Mouse (Mus musculus) lung, postnatal 10 days (tissue): ENCODE results near the gene Kctd21.
A peak's percentile ranks its signal among the peaks of the same experiment; 100 is the strongest.

Experiments
- DNase-seq: peaks from one replicate; pipeline ENCODE4 v3.0.0; 2021

Kctd21 gene

DNA sequence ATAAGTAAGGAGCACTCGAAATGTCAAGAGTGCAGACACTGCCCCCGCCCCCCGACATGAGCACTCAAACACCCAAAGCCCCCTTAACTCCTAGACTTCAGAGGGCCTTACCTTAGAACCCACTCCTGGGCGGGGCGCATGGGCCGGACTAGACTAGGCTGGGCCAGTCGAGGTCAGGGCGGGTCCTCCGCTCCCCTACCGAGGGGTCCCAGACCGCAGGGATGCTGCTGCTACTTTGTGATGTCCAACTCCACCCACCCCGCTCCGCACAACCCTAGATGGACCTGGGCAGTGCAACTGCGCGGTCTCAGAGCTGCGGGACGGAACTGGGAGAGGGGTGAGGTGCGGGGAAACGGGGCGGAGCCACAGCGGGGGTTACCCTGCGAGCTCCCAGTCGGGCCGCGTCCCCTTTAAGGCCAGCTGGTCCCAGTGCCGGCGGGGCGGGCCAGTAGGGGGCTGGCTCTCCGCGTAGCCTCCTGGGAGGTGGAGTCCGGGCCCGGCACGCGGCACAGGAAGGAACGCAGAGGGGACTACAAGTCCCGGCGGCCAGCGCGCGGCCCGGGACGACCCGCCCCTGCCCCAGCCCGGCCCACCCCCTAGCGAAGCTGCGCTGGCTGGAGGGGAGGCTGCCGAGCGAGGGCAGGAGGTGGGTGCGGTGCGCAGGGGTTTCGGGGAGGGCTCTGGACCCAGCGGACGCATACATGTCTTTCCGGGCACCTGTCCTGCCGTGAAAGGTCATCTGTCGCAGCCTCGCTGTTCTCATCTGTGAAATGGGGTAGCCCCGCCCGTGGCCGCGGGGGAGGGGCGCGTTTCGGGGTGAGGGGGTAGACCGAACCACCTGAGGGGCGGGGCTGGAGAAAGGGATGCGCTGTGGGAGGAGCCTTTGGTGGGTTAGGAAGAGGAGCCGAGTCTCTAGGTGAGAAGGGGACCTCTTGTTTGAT is at the start of gene Kctd21, which contains the start of gene Usp35:
Kctd21 (plus strand) TSS at position 602 of the 941 bp plus-strand sequence.
Usp35 (minus strand) TSS at position 295 of the 941 bp plus-strand sequence.
- peak; percentile 97 for DNase-seq

DNA sequence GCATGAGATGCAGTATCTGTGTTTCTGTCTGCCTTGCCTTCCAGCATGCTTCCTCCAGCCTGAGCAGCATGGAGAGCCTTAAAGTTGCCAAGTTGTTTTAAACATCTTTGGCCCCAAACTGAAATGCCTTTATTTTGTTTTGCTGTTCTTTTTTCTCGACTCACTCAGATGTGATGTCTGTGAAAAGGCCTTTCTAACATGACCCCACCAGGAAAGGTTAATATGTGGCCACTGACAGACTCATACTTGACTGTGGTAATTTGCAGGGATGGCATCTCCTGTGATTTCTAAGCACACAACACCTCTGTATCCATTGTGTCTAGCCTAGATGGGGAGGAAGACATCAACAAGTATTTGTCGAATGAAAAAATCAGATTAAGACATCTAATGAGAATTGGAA is 35.1 kb upstream of the Kctd21 start:
- no peak for DNase-seq

DNA sequence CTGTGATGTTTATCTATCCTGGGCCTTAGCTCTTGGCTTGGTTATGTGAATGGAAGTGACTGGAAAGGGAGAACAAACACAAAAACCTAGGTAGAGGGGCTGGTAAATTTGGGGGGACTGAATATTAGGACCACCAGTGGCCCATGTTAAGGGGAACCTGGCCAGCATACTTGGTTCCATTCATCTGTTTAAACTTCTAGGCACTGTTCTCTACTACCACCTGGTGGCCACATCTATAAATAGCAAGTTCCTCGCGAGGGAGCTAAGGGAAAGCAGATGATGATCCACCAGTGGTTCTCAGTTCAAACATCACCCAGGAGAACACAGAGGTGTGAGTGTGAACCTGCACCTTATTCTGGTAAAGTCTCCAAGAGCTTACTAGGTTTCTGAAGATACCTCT is 34.7 kb upstream of the Kctd21 start:
- DNase-seq, result peak; percentile 78

DNA sequence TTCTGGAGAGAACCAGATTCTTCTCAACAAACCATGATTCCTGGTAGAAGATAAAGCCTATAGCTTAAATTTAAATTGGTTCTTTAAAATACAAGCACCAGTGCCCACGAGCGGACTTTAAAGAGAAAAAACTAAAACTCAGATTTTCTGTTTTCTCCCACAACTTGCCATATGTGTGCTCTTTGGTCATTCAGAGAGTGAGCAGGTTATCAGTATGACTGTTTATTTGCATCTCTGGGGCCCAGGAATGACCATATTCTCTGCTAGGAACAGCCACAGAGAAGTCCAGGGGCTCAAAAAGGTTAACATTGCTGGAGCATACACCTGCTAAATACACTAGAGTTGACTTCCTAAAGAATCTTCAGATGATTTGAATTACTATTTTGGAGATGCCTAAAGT is 33.8 kb upstream of the Kctd21 start:
- no peak for DNase-seq

DNA sequence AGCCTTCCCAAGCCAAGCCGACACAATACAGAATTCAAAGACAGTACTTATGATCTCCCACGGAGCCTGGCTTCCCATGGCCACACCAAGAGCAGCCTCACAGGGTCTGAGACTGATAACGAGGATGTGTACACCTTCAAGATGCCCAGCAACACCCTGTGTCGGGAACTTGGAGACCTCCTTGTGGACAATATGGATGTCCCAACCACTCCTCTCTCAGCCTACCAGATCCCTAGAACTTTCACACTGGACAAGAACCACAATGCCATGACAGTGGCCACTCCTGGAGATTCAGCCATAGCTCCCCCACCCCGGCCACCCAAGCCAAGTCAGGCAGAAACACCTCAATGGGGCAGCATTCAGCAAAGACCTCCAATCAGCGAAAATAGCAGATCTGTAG is 33.2 kb upstream of the Kctd21 start:
- no peak for DNase-seq

DNA sequence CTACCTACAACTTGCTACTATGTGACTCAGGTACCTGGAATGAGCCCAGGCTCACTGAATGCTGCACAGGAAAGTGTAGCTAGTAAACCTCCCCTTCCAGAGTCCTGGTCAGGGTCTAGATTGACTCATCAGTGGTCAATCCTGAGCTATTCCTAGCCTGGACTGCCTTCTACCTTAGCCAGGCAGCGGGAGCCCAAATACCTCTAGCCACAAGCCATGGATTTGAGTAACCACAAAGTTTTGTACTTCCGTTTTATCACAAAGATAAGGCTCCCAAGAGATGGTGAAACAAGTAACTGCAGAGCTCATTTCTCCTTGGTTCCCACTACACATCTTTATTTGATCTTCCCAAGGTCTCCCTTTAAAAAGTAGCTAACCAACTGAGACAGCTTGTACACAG is 31.2 kb upstream of the Kctd21 start:
- no peak for DNase-seq

DNA sequence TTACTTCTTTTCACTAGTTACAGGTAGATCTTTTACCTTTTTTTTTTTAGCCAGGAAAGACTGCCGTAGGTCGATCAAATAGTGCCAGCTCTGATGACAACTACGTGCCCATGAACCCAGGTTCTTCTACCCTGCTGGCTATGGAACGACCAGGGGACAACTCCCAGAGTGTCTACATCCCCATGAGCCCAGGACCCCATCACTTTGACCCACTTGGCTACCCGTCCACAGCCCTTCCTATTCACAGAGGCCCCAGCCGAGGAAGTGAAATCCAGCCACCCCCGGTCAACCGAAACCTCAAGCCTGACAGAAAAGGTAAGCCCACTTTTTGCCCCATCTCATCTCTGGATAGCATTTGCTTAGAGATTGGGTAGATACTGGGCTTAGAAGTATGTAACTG is 30.8 kb upstream of the Kctd21 start:
- DNase-seq, result no peak

DNA sequence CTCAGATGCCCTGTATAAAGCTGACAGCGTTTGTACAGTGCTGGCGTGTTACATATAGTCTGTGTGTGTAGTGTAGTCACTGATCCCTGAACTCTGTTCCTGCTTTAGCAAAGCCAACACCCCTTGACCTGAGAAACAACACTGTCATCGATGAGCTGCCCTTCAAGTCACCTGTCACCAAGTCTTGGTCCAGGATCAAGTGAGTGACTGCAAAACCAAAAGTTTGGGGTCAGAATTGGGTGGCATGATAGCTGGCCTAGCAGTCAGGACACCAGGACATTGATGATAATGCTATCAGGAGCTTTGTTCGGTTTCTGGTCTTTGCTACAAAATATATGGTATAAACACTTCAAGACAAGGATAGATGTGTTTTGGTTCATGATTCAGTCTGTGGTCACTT is 29.9 kb upstream of the Kctd21 start:
- DNase-seq, result no peak

DNA sequence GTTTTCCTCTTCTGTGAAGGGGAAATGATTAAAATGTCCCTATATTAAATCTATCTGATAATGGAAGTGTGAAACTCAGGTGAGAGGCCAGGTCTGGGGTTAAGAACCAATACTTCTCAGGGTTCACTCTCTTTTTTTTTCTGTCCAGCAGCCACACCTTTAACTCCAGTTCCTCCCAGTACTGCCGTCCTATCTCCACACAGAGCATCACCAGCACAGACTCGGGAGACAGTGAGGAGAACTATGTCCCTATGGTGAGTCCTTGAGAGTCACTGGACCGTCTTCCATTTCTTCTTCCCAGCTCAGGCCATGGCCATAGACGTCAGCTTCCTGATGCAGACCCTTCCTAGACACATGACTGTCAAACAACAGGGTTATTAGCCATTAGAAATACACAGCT is 29.3 kb upstream of the Kctd21 start:
- DNase-seq, result no peak

DNA sequence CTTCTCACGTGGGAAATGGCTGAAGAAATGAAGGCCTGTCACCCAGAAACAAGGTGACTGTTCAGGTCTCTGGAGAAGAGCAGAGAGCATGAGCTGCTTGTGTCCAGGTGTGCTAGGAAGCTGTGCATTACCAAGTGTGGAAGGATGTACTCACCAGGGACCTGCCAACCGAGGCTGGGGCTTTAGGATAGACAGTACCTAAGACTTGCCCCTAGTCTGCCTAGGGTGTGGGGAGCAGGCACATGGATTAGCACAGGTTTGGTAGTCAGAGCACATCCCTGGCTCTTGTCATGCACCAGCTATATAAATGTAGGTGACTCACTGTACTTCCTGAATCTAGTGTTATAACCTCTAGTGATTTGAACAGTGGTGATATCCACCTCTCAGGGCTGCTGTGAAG is 28.5 kb upstream of the Kctd21 start:
- DNase-seq, result no peak

DNA sequence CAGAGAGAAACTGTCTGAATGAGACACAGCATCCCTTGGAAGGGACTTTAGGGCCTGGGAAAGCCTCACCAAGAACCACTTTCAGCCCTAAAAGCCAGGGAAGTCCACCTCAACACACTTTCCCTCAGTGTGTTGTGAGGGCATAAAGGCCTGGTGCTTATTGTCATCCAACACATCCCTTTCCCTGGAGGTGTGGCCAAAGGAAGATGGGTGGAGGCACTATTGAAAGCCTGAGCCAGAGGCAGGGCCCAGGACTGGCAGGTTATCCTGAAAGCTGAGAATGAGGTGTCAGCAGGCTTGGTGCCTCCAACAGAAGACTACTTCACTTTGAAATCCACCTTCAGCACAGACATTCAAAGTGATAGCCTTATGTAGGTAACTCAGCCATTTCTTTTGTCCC is 27.7 kb upstream of the Kctd21 start:
- DNase-seq, result peak; percentile 28

DNA sequence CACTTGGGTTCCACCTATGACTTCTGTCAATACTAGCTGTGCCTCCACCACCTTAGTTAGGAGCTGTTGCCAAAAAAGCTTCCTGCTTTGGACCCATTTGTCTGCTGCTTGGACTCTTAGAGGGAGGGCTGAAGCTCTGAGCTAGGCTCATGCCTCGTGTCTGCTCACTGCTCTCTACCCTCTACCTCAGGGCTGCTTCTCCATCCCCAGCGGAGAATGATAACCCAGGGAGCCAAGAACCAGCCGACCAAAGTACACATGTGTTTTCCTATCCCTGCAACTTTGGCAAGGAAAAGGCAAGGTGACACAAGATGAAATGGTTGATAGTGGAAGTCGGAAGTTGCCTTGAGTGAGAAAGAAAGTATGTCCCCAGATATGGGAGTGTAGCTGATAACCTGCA is 26.9 kb upstream of the Kctd21 start:
- DNase-seq, result no peak

DNA sequence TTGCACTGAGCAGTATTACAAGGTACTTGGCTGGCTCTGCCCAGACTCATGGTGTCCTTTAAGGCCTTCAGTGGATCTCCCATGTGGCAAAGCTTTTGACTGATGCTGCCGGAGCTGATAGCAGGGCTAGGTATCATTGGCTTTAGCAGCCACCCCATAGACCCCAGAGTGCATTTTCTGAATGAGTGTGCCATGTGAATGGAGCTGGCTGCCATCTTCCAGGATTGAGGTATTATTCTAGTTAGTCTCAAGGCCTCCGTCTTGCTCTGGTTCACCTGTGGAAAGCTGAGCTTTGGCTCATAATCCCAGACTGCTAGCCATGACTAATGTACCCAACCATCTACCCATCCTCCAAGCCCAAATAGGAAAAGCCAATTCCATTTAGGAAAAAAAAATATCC is 25.3 kb upstream of the Kctd21 start:
- no peak for DNase-seq

DNA sequence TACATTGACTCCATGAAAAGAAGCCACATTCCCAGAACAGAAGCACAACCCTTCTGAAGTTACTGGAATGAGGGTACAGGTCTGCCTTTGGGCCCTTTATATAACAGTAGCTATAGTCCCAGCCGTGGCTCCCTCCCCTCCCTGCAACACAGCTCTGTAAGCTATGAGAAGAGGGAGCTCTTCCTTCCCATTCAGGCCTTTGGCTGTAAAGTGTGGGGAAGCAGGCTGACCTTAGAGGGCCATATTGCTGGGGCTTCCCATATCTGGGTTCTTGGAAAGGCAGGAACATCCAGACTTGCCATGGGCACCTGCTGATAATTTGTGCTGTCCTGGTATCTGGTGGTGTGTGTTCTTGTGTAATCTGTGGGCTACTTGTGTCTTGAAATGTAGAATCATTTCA is 24.6 kb upstream of the Kctd21 start:
- no peak for DNase-seq

DNA sequence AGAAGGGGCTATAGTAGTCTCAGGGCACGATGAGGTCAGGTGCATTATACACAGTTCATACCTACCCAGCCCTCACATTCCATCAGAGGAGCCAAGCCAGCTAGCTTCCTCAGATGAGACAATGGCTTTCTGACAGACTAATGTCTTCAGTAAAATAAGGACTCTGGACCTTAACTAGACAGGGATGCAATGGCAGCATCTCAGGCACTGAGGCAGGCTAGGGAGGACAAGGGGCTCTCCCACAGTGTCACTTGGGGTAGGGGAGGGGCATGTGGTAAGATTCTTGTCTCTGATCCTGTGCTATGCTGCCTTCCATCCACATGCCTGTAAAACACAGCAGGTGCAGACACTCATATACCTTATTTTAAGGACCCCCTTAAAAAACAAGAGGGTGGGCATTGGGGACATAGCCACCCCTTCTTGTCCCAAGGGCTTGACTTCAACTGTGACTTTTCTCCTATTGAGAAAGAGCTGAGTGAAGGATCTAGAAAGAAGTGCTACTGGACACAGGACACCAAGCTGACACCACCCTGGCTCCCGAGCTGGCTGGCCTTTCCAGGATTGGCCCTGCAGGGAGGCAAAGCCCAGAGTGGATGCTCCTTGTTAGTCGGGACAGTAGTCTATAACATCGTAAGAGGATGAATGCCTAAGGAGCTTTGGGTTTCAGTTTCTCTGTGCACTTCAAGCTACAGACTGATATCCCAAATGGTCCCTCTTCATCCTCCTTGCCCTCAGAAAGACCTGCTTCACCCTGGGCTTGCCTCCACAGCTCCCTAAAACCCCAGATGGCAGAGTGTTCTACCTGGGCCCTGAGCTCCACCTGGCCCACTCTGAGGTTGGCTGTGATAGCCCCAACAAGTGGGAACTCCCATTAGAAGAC is 22.4 kb upstream of the Kctd21 start:
- DNase-seq, result peak; percentile 0

DNA sequence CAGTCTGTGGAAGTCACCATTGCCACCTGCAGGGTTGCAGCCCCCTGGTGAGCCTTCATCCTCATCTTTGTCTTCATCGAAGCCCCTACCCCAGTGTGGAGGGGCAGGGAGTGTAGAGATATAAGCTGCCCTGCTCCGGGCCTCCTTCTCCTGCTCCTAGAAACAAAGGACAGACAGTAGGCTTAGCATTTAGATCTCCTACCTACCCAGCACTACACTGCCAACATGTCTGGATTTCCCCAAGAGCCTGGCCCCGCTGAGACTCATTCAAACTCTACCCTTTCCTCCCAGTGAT is 21.8 kb upstream of the Kctd21 start:
- no peak for DNase-seq

DNA sequence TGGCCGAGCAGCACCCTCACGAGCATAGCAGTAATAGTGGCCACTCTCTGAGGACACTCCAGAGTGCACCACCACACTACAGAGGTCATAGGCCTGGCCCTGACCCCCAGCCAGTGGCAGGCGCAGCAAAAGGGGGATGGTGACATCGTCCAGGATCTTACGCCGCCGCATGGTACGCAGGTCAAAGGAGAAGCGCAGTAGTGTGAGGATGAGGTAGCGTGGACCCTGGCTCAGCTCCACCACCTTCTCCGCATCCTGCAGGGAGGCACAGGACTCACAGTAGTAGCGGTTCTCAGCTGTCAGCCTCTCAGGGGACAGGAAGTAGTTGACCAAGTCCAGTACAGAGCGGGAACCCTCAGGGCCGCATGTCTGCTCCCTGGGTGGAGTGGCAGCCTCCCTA is 20.5 kb upstream of the Kctd21 start:
- DNase-seq, result no peak

DNA sequence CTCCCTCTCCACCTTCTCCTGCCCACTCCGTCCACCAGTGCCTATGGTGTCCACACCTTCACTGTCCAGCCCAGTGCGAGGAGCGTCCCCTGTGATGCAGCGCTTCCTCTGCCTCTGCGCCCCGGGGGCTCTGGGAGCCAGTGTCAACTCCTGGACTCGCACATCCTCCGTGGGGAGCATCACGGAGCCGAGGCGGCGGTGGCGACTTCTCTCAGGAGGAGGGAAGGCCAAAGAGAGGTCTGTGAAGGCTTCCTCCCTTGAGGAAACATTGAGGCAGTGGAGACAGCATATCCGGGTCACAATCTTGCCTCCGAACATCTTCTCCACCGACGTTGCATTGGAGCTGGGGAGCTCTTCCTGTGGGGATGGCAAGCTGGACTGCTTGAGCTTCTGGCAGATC is 19.9 kb upstream of the Kctd21 start:
- no peak for DNase-seq

DNA sequence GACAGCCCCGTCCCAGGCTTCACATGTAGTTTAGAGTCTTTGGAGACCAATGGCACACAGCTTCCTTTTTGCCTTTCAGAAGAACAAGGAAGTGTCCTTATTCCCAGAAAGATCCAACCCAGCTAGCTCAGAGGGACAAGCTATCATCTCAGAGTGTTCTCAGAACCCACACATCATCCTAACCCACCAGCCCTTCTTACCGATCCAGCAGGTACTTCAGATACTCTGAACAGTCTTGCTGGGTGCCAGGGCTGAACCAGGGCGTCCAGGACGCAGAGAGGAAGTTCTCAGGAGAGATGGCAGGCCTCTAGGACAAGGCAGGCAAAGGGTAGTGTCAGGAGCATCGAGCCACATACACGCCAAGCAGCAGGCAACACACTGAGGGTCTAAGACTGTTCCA is 19.3 kb upstream of the Kctd21 start:
- DNase-seq, result no peak

DNA sequence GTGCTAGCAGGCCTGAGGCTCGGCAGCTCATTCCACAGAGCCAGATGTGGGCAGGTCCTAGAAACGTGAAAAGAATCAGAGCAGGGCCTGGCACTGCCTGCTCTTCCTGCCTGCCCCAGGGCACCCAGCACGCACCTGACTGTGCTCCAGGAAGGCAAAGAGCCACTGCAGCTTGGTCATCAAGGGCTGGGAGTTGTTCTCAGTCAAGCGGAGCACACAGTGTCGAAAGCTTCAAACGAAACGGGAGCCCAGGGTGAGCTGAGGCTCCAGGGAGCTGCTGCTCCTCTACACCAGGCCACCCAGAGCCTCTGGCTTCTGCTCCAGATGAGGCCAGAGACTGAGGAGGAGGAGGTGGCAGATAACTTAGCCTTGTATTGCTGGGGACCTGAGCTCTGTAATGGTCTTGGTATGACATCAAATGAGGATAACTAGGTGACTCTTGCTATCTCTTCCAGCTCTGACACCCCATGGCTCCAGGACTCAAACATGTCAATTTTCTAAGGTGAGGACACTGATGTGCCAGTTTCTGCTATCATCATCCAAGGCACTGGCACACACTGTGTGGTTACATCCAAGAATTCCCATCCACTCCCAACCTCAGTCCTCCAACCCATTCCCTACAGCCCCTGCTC is 18.6 kb upstream of the Kctd21 start:
- no peak for DNase-seq

DNA sequence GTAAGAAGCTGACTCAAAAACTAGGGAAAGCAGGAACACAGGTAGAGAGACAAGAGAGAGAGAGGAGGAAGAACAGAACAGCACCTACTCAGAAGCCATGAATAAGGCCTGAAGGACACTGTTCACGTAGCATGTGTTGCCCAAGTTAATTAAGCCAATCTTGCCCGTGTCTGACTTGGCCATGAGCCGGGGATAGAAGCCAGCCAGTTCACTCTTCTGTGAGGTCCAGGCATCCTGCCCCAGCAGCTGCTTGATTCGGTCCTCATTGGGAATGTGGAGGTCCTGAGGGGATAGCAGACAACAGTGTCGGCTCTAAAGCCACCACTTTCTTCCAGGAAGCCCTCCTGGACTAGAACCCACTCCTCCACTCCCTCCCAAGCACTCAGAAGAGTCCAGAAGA is 17.5 kb upstream of the Kctd21 start:
- DNase-seq, result no peak

DNA sequence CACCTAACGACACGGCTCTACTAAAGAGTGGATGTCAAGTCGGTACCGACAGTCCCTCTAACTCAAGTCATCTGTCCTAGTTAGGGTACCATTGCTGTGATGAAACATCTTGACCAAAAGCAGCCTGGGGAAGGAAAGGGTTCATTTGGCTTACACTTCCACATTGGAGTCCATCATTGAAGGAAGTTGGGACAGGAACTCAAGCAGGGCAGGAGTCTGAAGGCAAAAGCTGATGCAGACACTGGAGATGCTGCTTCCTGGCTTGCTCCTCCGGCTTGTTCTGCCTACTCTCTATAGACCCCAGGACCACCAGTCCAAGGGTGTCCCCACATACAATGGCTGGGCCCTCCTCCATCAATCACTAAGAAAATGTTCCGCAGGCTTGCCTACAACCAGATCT is 16.5 kb upstream of the Kctd21 start:
- DNase-seq, result no peak

DNA sequence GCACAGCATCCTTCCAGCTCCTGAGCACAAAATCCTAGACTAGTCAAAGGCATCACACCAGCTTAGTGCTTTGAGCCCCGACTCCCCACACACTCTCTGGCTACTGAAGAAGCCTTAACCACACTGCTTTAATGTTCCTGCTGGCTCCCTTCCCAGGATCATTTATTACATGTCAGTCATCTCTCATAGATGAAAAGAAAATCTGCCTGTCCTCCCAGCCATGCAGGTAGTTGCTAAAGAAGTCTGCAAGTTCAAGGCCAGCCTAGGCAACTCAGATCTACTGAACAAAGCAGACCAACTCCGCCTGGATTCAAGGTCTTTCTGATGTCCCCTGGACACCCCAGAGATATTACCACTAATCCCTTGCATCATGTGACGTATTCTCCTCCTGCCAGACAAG is 14.4 kb upstream of the Kctd21 start:
- no peak for DNase-seq

DNA sequence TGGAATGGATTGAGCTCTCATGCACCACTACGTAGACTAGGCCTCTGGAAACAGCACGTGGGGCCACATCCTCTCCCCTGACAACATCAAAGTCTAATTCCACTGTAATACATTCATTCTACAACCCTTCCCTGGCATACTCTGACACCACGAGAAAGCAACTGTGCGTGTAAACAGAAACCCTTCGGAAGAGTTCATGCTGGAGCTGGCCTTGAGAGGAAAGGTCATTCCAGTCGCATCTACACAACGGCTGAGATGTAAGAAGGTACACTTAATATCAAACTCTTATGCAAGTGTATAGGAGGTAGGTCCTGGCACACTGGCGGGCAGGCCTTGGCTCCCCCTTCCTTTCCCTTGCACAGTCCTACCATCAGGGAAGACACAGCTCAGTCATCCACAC is 7.8 kb upstream of the Kctd21 start:
- no peak for DNase-seq
